Mouse (Mus musculus) megakaryocyte-erythroid progenitor cell, adult 5 weeks (primary cell): ENCODE results near the gene Wdr89. TPM values are rescaled to one million over a fixed set of nuclear protein-coding genes. Genes with fewer than 3 reads are reported as not detected.

Experiments used
- polyA plus RNA-seq: library from polyadenylated mRNA; stranded (reverse); fragments of >175 nt; gene quantifications from 2 replicates; pipeline ENCODE4 v1.2.3, GENCODE M21; 2012

Gene Wdr89
- polyA plus RNA-seq: 10.9 and 12.1 TPM in 2 replicates

DNA sequence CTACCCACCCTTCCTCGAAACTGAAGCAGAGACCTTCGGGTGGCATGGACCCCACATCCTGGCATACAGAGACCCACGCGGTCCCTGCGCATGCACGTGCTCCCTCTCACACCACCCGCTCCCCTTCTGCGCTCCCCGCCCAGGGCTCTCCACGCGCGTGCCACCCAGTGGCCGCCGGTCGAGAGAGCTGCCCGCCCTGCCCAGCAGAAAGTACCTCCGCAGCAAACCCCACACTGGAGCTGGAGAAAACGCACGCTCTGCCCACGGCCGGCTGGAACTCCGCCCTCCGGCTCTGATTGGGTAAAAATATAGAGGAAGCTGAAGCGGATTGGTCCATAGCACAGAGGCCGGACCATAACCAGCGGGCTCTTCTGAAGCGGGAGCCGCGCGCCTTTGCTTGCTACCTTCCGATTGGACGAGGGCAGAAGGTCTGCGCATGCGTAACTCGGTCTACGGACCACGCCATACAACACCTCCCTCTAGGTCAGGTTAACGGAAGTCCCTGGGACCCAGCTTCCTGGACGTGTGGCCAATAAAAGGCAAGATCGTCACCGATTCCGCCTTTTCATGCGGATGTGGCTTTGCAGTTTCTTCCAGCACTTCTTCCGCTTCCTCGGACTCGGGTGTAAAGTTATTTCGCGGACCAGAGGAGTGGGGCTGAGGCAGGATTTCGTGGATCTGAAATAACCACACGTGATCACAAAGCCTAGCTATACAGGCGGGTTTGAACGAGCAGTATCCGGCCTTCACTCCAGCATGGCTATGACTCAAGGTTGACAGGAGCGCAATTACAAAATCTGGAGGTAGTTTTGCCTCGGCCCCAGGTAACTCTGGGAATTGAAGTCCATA, at the start of gene Wdr89:
Gene Wdr89 (minus strand): TSS at position 280 of the 849 bp plus-strand sequence.

DNA sequence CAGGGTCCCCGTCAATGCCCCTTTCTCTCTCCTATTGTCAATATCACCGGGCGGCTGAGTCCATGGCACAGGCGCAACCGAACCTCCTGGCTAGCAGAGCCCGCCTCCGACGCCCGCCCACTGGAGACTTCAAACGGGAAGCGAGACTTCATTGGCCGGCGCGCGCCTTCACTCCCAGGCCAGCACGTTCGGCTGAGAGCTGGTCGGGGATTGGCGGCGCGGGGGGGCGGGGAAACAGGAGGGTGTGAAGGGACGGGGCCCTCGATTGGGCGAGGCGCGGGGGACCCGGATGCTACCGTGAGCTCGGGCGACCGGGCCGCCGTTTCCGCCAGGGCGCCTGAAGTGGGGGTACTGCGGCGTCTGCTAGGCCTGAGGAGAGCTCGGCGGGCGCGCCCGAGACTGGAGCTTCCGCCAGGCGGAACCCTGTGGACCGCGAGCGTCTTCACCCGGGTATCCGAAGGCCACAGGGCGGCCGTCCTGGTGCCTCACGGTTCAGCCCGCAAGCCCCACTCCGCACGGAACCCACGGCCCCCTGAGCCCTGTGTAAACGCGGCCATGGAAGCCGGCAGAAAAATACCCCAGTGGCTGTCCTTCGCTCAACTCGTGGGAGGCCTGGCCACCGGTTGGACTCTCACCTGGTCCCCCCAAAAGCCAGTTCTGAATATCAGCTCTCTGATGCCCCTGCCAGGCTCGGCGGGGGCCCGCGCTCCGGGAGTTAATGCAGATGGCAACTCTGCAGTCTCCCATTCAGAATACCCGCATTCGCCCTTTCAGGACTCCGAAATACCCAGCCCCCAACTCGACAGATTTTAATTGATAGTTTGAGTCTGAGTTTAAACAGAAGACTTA, 73.0 kb downstream of the Wdr89 start, which contains the start of gene Ppp2r5e:
Gene Ppp2r5e (minus strand): TSS at position 92 of the 849 bp plus-strand sequence.

Other genes starting within 250 kb of the Wdr89 start
- 60.7 and 69.8 TPM in 2 replicates for gene Ppp2r5e, start 73.3 kb downstream of the Wdr89 start, polyA plus RNA-seq
- gene Sgpp1, start 66.2 kb upstream of the Wdr89 start, polyA plus RNA-seq: 18.0 and 20.7 TPM in 2 replicates
- gene Syne2, start 148.6 kb upstream of the Wdr89 start, polyA plus RNA-seq: 1.1 and 2.1 TPM in 2 replicates